Mouse (Mus musculus) testis, adult 2 months (tissue): ENCODE data around the gene Zfp808.
"Not testable (repeated sequence)": the region's sequence is repeated elsewhere in the genome, so short reads cannot be mapped to it uniquely, and the experiment has no call there.

Experiments used
- CTCF ChIP-seq: fragments of 200-500 bp; IDR thresholded peaks from 2 replicates; pipeline ENCODE4 v1.5.1; 2012; ENCODE audit warnings: low read depth, mild to moderate bottlenecking, inconsistent platforms, low read length, moderate library complexity; ENCODE audit not compliant: control insufficient read depth, insufficient read depth, insufficient replicate concordance
- POLR2A ChIP-seq: fragments of 200-500 bp; IDR thresholded peaks from 2 replicates; pipeline ENCODE4 v1.6.1; 2012; ENCODE audit warnings: low read depth, mild to moderate bottlenecking, inconsistent platforms, low read length, moderate library complexity; ENCODE audit not compliant: control insufficient read depth

DNA sequence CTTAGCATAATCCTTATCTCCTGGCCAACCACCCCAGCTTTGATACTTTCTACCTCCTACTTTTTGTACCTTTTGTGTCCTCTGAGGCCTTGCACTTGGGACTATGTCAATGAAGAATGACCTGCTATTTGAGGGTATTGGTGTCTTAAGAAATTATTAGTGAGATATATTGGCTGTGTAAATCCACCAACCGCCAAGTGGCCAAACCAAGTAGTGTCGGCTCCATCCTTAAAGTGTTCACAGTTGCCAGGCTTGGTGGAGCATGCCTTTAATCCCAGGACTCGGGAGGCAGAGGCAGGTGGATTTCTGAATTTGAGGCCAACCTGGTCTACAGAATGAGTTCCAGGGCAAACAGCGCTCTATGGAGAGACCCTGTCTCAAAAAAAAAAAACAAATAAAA is 30.2 kb upstream of the Zfp808 start:
- TF ChIP-seq CTCF, POLR2A: not testable (repeated sequence)
